In the genomic region with DNA sequence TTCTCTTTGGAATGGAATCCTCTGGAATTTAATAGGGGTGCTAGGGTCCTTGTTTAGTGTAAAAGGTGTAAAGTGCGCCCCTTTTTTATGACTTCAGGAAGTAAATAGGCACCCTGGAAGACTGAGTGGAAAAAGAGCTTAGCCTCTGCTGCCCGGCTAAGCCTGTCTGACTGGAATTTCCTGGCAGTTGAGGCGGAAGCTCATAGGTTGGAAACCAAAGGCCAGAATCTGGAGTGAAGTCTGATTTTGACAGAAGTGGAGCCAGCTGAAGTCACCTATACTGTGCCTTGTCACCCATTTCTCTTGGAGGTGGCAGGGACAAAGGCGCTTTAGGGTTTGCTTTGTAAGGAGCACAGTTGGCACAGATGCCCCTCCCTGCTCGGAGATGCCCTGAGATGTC, we compare ENCODE assay signal across 23 mouse cellular contexts. TPM values are rescaled to one million over a fixed set of nuclear protein-coding genes. Genes with fewer than 3 reads are reported as not detected.
A peak's percentile ranks its signal among the peaks of the same experiment; 100 is the strongest.
DNase-seq lines count a peak whose midpoint lies in the region; ATAC-seq and TF ChIP-seq lines count a peak whose summit lies in the region.
"Had no signal": no experiment of that assay in that cellular context is flagged by ENCODE, and none has a peak within 500 bp of the region (broad histone marks: within the 10 kb centered on the region; RNA-seq: fewer than 3 reads in every experiment).

No protein-coding gene starts in this region.

- no peaks in the 10 kb centered on the region for H3K9me3 ChIP-seq in embryonic facial prominence, embryonic 14.5 days (ENCODE audit: control insufficient read depth, low read length)
- no peaks in the 10 kb centered on the region for H3K9me3 ChIP-seq in embryonic facial prominence, embryonic 10.5 days
- H3K9me3 ChIP-seq in lung, embryonic 14.5 days (ENCODE audit: low read depth, low read length), result no peaks in the 10 kb centered on the region
- H3K9me3 ChIP-seq in embryonic facial prominence, embryonic 15.5 days (replicated peaks), result no peaks in the 10 kb centered on the region
- H3K9me3 ChIP-seq: embryonic facial prominence, embryonic 13.5 days; heart, embryonic 12.5 days; hindbrain, embryonic 10.5 days; liver, embryonic 13.5 days; midbrain, embryonic 12.5 days had no signal

- ATAC-seq in embryonic facial prominence, embryonic 14.5 days (ENCODE audit: low read depth), result peak; percentile 37; the same call in 1 of the 2 replicates
- no peak for ATAC-seq in lung, embryonic 14.5 days (ENCODE audit: insufficient read depth)
- no peak for ATAC-seq in embryonic facial prominence, embryonic 15.5 days (ENCODE audit: insufficient number of reproducible peaks, low FRiP score, low TSS enrichment, low read depth)
- no peak for ATAC-seq in granulocyte monocyte progenitor cell, adult 5-6 weeks (replicated peaks; ENCODE audit: poor library complexity, severe bottlenecking)
- ATAC-seq: activated CD4-positive, CD25-positive, alpha-beta regulatory T cell, adult 4 months; forebrain, embryonic 14.5 days; hindbrain, postnatal 0 days had no signal

- no peaks in the 10 kb centered on the region for H3K4me1 ChIP-seq in embryonic facial prominence, embryonic 14.5 days (ENCODE audit: control insufficient read depth, insufficient read depth, low read length)
- peaks cover 9% of the 10 kb centered on the region; the same call in 1 of the 2 replicates for H3K4me1 ChIP-seq in embryonic facial prominence, embryonic 10.5 days
- no peaks in the 10 kb centered on the region for H3K4me1 ChIP-seq in lung, embryonic 14.5 days (ENCODE audit: insufficient read depth)
- H3K4me1 ChIP-seq in embryonic facial prominence, embryonic 15.5 days, result no peaks in the 10 kb centered on the region
- H3K4me1 ChIP-seq: embryonic facial prominence, embryonic 13.5 days; heart, embryonic 12.5 days; midbrain, embryonic 12.5 days had no signal

- H3K9ac ChIP-seq in embryonic facial prominence, embryonic 14.5 days (ENCODE audit: low read depth, low read length), result no peak overlapping the region
- H3K9ac ChIP-seq in lung, embryonic 14.5 days, result no peak overlapping the region
- no peak overlapping the region for H3K9ac ChIP-seq in embryonic facial prominence, embryonic 15.5 days
- H3K9ac ChIP-seq: embryonic facial prominence, embryonic 13.5 days; heart, embryonic 12.5 days; liver, embryonic 13.5 days; midbrain, embryonic 12.5 days had no signal

- WGBS in embryonic facial prominence, embryonic 14.5 days, result 84% methylated on average over 5 of the region's 5 CpGs
- 88% methylated on average over 5 of the region's 5 CpGs for WGBS in embryonic facial prominence, embryonic 10.5 days
- WGBS in lung, embryonic 14.5 days, result 73% methylated on average over 5 of the region's 5 CpGs
- 79% methylated on average over 5 of the region's 5 CpGs for WGBS in embryonic facial prominence, embryonic 15.5 days

- H3K36me3 ChIP-seq in embryonic facial prominence, embryonic 14.5 days (ENCODE audit: control insufficient read depth, insufficient read depth, low read length), result peaks cover 7% of the 10 kb centered on the region; the same call in 1 of the 2 replicates
- peaks cover 14% of the 10 kb centered on the region for H3K36me3 ChIP-seq in embryonic facial prominence, embryonic 10.5 days (replicated peaks)
- 0 out of 2 replicates have a peak, but pooled peaks cover 12% of the 10 kb centered on the region for H3K36me3 ChIP-seq in lung, embryonic 14.5 days (ENCODE audit: insufficient read depth)
- peaks cover 17% of the 10 kb centered on the region; the same call in 1 of the 2 replicates for H3K36me3 ChIP-seq in embryonic facial prominence, embryonic 15.5 days

- no peak overlapping the region for H3K4me2 ChIP-seq in embryonic facial prominence, embryonic 14.5 days (ENCODE audit: low read depth, low read length)
- H3K4me2 ChIP-seq in lung, embryonic 14.5 days, result no peak overlapping the region
- H3K4me2 ChIP-seq in embryonic facial prominence, embryonic 15.5 days (replicated peaks), result no peak overlapping the region
- H3K4me2 ChIP-seq: embryonic facial prominence, embryonic 13.5 days; heart, embryonic 12.5 days; liver, embryonic 13.5 days; midbrain, embryonic 12.5 days had no signal

- H3K4me3 ChIP-seq in embryonic facial prominence, embryonic 14.5 days (ENCODE audit: low read depth, low read length), result no peak overlapping the region
- H3K4me3 ChIP-seq in embryonic facial prominence, embryonic 10.5 days, result no peak overlapping the region
- H3K4me3 ChIP-seq in lung, embryonic 14.5 days (ENCODE audit: low read depth, low read length), result no peak overlapping the region
- H3K4me3 ChIP-seq in embryonic facial prominence, embryonic 15.5 days (replicated peaks), result no peak overlapping the region
- H3K4me3 ChIP-seq: embryonic facial prominence, embryonic 13.5 days; heart, embryonic 12.5 days; hindbrain, embryonic 10.5 days; liver, embryonic 13.5 days; midbrain, embryonic 12.5 days had no signal

- no peak for TF ChIP-seq CTCF in lung, embryonic 14.5 days (IDR thresholded peaks at IDR 0.05; ENCODE audit: low read depth)

- H3K27ac ChIP-seq in embryonic facial prominence, embryonic 14.5 days (replicated peaks; ENCODE audit: low read depth, low read length), result no peak overlapping the region
- H3K27ac ChIP-seq in embryonic facial prominence, embryonic 10.5 days (replicated peaks), result no peak overlapping the region
- no peak overlapping the region for H3K27ac ChIP-seq in lung, embryonic 14.5 days (ENCODE audit: low read depth)
- H3K27ac ChIP-seq in embryonic facial prominence, embryonic 15.5 days (replicated peaks), result peak overlapping the region; percentile 22; the same call in 1 of the 2 replicates
- H3K27ac ChIP-seq: embryonic facial prominence, embryonic 13.5 days; hindbrain, embryonic 10.5 days; hindbrain, postnatal 0 days; liver, embryonic 13.5 days; midbrain, embryonic 12.5 days had no signal

- H3K27me3 ChIP-seq in embryonic facial prominence, embryonic 14.5 days (replicated peaks; ENCODE audit: control insufficient read depth, insufficient read depth, low read length), result no peaks in the 10 kb centered on the region
- H3K27me3 ChIP-seq in embryonic facial prominence, embryonic 10.5 days (replicated peaks; ENCODE audit: low read depth, poor library complexity, severe bottlenecking), result no peaks in the 10 kb centered on the region
- H3K27me3 ChIP-seq in lung, embryonic 14.5 days (ENCODE audit: insufficient read depth, low read length), result no peaks in the 10 kb centered on the region
- H3K27me3 ChIP-seq in embryonic facial prominence, embryonic 15.5 days, result no peaks in the 10 kb centered on the region
- H3K27me3 ChIP-seq: embryonic facial prominence, embryonic 13.5 days; heart, embryonic 12.5 days; liver, embryonic 13.5 days; midbrain, embryonic 12.5 days had no signal

- DNase-seq in embryonic facial prominence, embryonic 14.5 days (ENCODE audit: low spot score), result peak; percentile 44
- no peak for DNase-seq in embryonic facial prominence, embryonic 10.5 days (ENCODE audit: low spot score)
- DNase-seq in lung, embryonic 14.5 days, result peak; percentile 47
- DNase-seq in lung, postnatal 14 days, result no peak
- peak; percentile 44 for DNase-seq in lung, postnatal 36 days
- no peak for DNase-seq in cerebellum, adult 11 months
- DNase-seq: adrenal gland, adult 8-10 months; cerebellum, adult 2 months; cerebellum, postnatal 25 days; heart, adult 11 months; heart, postnatal 10 days; kidney, adult 2 months; kidney, postnatal 10 days; liver, embryonic 13.5 days had no signal

RNA-seq across cellular contexts. Expression of a gene that starts 25.0 kb away (rescaled TPM):
- 7.1 and 7.2 TPM in 2 replicates for polyA plus RNA-seq in embryonic facial prominence, embryonic 14.5 days (2014; fragmentation: Nextera tagmentation; extraction: Ambion mirVana)
- 4.7 and 5.5 TPM in 2 replicates for polyA plus RNA-seq in embryonic facial prominence, embryonic 10.5 days (2016; fragmentation: Nextera tagmentation; extraction: Ambion mirVana)
- 6.3 and 6.9 TPM in 2 replicates for polyA plus RNA-seq in lung, embryonic 14.5 days (2014; fragmentation: Nextera tagmentation; extraction: Ambion mirVana)
- 4.5 TPM in 2 replicates for polyA plus RNA-seq in embryonic facial prominence, embryonic 15.5 days (2015; fragmentation: Nextera tagmentation; extraction: Ambion mirVana)
- 14.2 and 20.5 TPM in 2 replicates for total RNA-seq in granulocyte monocyte progenitor cell, adult 5-6 weeks (2014; fragmentation: Nextera tagmentation)
- 15.3 and 24.7 TPM in 2 replicates for total RNA-seq in granulocyte monocyte progenitor cell, adult 5-6 weeks (2017)

RNA-seq across cellular contexts. Expression of a gene that starts 38.0 kb away (rescaled TPM):
- polyA plus RNA-seq in embryonic facial prominence, embryonic 14.5 days (2014; fragmentation: Nextera tagmentation; extraction: Ambion mirVana), result 6.7 and 7.5 TPM in 2 replicates
- 10.6 and 12.0 TPM in 2 replicates for polyA plus RNA-seq in embryonic facial prominence, embryonic 10.5 days (2016; fragmentation: Nextera tagmentation; extraction: Ambion mirVana)
- polyA plus RNA-seq in lung, embryonic 14.5 days (2014; fragmentation: Nextera tagmentation; extraction: Ambion mirVana), result 7.3 and 10.9 TPM in 2 replicates
- polyA plus RNA-seq in embryonic facial prominence, embryonic 15.5 days (2015; fragmentation: Nextera tagmentation; extraction: Ambion mirVana), result 7.2 and 8.3 TPM in 2 replicates
- 2.1 and 4.5 TPM in 2 replicates for total RNA-seq in granulocyte monocyte progenitor cell, adult 5-6 weeks (2014; fragmentation: Nextera tagmentation)
- total RNA-seq in granulocyte monocyte progenitor cell, adult 5-6 weeks (2017), result 2.2 and 5.3 TPM in 2 replicates

Comparison
In these comparisons a context has a peak if more than half of its experiments do, and no peak if none do; other contexts are left out.
1. DNase-seq: peak in embryonic facial prominence, embryonic 14.5 days (single experiment), lung, embryonic 14.5 days (single experiment) and lung, postnatal 36 days (single experiment); none in embryonic facial prominence, embryonic 10.5 days (single experiment), lung, postnatal 14 days (single experiment) and cerebellum, adult 11 months (single experiment).